Mouse (Mus musculus) granulocyte monocyte progenitor cell, adult 5-6 weeks (primary cell): ENCODE data around the gene Dgkb. TPM values are rescaled to one million over a fixed set of nuclear protein-coding genes. Genes with fewer than 3 reads are reported as not detected.

Source experiments
- ATAC-seq: replicated peaks from 2 replicates; pipeline ENCODE4 v1.8.0; 2016; ENCODE audit warnings: mild to moderate bottlenecking, moderate TSS enrichment, inconsistent platforms; ENCODE audit not compliant: poor library complexity, severe bottlenecking
- total RNA-seq, 2 experiments: library from RNA; stranded (forward) in 1 of 2; stranded (reverse) in 1 of 2; fragments of 200-712, 200-1000 nt in 1 of 2; fragments of >200 nt in 1 of 2; fragmentation: Nextera tagmentation in 1 of 2; gene quantifications; 2 replicates each; pipeline ENCODE4 v1.2.3; 2014 to 2017

The Dgkb gene
- total RNA-seq, 2 experiments from 2014 or later, result not detected

DNA sequence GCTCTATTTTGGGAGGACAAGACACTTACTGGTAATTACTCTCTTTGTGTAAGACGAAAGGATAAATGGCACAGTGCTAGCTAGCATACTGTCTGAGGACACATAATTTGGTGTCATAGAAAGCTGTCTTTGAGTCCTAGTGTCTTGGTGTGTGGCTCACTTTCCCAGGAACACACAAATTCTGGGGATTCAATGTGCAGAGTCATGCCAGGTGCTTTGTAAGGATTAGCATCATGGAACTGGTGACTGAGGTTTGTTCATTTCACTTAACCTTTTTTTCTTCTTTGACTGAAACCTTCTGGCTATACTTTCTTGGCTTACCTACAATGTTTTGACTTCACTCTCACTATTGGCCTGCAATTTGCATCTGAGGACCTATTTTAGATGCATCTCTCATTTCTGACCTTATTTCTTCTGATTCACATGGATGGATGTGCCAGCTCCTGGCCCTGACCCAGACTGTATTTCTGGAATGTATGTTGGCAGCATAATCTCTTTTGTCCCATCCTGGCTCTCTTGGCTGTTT, 170.6 kb downstream of the Dgkb start:
- no peak for ATAC-seq

DNA sequence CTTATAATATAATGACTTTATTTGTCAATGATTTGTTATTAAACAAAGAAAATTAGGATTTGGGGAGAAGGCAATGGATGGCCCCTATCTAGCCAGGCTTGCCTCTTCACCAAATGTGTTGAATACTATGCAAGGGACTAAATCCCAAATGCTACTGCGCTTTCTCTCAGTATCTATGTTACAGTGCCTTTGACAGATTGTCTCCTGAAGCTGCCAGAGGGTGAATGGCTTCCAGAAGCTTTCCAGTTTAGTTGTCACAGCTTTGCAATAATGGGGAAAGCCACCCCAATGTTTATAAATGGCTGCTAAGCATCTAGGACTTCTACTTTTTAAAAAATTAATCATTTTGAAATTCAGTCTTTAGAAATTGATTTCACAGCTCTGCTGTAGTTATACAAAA, 175.7 kb downstream of the Dgkb start:
- no peak for ATAC-seq

DNA sequence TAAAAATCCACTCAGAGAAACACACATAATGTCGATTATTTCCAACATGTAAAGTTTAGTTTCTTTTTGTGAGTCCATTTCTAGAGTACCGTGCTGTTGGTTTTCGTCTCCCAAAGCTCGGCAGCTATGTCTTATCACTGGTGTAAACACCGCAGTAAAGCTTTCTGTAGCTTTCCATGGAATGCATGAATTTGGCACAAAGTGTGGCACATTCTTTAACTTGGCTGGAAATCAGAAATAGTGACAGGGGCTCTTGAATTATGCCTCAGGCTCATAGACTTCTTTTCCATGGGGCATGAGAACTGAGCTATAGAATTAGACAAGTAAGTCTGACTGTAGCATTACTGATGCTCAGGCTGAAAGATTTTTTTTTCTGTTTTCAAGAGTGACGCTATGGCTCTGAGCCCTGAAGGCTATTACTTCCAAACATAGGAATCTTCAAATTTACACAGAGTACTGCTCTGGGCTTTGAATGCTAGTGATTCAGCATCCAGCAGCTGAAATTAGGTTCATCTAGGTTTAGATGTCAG, 179.0 kb downstream of the Dgkb start:
- ATAC-seq, result no peak

DNA sequence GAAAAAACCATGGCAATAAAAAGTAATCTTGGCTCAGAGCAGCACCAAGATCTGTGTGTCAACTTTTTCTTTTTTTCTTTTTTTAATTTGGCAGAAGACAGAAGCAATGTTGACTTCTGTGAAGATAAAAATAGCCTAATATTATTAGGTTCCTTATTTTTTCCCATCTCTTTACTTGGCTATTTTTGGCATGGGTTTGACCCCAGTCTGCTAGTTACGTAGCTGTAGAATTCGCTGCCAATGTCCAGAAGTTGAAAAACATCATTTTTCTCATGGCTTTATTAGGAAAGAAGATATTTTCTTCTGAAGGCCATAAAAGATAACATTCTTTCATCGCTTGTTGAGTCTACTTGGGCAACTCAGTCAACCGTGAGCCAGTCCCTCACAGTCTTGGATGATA, 200.1 kb downstream of the Dgkb start:
- ATAC-seq, result no peak

DNA sequence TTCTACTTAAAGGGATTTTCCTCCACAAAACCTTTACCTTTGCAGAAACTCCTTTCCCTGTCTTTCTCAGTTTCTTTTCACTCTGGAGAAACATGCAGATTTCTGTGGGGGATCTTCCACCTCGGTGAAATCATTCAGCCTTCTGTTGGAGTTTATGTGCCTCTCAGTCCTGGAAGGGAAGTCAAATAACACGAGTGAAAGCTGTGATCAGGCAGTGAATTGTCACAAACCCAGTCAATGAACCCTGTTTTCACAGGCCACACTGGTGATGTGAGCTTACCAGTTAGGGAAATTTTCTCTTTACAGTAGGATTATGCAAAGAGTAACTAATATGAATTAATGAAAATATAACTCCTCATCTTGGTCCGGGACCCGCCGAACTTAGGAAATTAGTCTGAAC, 229.7 kb downstream of the Dgkb start:
- no peak for ATAC-seq

DNA sequence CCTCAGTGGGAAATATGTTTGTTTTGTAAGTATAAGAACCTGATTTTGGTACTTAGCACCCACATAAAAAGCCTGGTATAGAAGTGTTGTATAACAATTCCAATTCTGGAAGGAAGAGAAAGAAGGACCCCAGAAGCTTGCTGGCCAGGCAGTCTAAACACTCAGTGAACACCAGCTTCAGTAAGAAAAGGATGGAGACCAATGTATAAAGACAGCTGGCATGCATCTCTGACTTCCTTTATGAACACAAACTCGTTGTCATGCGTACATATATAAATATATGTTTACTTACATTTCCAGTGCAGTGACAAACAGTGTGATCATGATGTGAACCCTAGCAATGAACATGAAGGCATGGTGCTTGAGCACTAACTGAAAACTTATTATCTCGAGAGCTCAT, 270.7 kb downstream of the Dgkb start:
- ATAC-seq, result no peak

DNA sequence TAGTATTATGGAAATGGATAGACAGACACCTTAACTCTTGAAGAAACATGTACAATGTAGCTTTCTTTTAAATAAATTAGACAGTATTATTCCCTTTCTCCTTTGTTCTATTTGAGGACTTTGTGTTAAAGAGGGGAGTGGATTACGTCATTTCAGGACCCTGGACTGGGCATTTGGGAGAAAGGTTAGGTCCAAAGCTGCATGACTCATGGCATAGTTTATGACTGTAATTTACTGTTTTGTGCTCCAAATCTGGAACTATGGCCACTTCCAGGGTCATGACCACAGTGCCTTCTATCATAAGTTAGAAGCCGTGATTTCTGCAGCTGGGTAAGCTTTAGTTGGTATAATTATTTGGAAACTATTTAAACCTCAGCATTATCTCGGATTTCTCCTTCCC, 294.4 kb downstream of the Dgkb start:
- no peak for ATAC-seq

DNA sequence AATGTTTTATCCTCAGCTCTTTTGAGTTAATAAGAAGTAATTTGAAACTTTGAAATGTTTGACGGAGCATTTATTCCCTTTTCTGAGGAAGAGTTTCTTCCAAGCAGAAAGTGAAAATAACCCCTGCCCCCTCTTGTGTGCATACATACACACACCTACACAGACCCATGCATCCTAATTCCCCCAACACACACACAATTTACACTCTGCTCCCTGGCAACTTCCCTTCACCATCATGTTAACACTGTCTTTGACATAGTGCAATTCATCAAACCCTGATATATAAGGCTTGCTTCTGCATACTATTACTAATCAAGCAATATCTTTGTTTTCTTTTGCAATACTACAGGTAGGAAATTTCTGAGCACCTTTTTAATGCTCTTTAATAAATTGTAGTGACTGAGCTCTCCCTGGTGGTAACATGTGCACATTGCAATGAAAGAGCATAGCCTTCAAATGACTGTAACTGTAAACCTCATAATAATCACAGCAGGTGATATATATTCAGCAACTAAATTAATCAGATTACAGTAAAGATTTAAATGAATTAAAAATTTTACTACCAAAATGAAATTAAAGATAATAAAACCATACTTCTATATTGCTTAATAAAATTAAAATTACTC, 297.6 kb downstream of the Dgkb start:
- ATAC-seq, result no peak

DNA sequence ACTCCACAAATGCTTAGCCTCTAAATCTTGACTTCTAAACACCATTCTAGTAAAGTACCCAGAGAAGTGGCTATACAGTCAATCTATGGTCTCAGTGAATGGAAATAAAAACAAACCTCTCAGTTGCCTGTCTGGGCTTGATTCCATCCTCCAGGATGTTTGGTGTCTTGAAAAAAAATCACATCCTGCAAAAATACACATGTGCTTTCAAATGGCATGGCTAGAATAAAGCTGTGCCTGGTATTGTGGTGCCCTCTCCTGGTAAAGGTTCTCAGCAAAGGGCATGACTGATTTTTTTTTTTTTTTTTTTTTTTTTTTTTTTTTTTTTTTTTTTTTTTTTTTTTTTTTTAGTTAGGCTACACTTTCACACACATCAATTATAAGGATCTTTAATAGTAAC, 306.0 kb downstream of the Dgkb start:
- ATAC-seq, result no peak

DNA sequence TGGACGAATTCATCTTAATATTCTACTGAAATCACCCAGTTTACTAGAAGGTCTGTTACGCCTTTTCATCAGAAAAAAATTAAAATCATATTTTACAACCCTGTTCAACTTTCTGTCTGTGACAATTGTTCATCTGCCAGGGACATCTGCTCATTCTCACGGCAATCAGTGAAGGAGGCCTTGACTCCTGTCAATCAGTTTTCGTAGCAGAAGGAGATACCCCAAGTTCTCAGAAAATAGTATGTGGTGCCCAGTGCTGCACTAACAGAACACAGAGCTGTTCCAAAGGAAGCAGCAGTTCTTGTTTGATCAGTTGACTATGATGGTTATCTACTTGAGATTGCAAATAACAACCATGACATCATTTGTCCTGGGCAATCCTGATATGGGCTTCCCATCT, 307.8 kb downstream of the Dgkb start:
- ATAC-seq, result no peak

DNA sequence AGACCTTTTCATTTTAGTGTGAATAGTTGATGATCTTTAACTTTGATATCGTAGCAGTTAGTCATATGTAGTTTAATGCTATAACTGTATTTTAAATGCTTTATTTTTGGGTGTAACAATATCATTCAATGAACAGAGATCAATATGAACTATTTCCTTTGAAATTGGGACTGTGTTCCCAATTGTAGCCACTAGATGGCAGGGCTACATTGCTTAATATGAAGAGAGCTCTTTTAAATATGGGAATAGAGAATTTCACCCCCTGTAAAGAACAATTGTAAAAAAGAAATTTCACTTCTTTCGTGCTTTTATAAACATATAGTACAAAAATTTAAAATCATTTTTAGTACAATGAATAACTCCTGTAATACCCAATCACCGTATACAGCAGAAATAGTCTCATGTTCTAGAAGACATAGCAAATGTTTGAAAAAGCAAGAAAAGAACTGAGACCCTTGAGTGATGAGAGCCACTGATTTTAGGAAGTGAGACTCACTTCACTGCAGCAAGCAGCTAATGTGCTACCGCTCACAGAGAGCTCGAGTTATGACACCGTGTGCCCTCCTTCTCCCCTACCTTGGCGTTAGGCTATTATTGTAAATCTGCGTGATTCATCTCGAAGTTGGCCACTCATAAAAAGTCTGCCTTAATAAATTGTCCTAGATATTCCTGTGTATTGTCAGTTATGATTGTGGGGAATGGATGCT, 312.8 kb downstream of the Dgkb start:
- ATAC-seq, result peak; percentile 66

DNA sequence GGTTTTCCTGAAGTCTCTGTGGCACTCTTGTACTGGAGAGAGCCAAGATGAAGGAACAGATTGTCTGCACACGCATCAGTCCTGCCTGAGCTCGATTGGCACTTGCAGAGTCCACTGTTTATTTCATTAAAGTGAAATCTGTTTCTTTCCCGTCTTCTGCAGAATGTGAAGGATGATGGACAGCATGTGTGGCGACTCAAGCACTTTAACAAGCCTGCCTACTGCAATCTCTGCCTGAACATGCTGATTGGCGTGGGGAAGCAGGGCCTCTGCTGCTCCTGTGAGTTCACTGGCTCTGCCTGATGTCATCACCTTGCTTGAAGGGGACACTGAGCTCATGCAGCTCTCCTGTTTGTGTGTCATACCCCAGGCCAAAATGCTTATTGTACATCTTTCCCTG, 318.9 kb downstream of the Dgkb start:
- no peak for ATAC-seq

DNA sequence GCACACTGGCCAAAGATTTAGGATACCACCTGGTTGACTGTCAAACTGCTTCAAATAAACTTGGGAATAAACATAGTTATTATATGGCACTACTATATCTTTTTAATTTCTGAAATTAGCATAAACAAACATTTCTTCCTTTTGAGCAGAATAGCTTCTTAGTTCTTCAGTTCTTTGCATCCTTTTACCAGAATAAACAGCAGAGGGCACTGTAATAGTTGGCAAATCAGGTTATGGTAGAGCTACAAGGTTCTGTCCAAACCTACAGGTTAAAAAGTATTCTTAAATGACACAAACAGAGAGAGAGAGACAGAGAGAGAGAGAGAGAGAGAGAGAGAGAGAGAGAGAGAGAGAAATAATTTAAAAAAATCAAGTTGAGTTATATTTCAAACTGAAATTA, 322.5 kb downstream of the Dgkb start:
- no peak for ATAC-seq

DNA sequence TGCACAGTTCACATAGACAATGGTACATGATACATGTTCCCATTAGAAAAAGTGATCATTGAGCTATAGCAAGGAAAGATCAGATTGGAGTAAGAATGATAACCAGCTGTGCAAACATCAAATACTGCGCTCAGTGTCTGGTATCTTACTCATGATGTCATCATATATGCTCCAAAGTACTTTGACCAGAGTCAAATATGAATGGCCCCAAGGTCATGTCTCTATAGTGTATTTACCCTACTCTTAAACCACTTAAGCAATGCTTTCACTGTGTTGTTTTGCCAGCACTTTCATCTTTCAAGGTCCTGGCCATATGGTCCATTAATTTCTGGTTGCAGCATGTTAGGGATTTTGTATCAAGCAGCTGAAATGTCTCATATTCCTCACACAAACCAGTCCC, 415.1 kb downstream of the Dgkb start:
- no peak for ATAC-seq

DNA sequence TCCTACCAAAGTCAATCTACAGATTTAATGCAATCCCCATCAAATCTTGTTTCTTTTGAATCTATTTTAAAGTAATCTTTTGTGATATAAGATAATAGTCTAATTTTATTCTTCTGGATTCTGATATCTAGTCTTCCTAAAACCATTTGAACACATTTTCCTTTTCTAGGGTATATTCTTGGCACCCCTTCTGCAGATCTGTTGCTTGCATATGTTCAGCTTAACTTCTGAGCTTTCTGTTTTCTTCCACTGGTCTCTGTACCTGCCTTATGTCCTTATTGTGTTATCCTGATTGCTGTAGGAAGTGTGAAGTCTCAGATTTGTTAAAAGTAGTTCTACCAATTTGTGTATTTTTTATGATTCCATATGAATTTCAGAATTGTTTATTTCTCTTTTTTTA, 451.3 kb downstream of the Dgkb start:
- no peak for ATAC-seq

DNA sequence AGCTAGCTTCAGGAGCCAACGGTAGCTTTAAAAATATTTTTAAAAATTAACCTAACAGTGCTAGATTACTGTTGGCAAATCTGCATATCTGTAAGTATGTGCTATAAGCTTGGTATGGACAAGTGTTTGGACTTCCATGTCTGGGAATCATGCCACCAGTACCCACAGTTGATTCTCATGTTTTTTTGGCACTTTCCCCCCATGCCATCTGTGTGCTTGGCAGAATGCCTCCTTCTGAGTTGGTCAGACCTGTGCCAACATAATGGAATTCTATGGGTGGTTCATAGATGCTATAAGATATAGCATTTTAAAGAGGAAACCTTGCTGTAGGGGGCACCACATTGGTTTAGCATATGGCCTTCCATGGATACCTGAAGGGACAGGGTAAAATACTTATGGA, 484.0 kb downstream of the Dgkb start:
- ATAC-seq, result no peak

DNA sequence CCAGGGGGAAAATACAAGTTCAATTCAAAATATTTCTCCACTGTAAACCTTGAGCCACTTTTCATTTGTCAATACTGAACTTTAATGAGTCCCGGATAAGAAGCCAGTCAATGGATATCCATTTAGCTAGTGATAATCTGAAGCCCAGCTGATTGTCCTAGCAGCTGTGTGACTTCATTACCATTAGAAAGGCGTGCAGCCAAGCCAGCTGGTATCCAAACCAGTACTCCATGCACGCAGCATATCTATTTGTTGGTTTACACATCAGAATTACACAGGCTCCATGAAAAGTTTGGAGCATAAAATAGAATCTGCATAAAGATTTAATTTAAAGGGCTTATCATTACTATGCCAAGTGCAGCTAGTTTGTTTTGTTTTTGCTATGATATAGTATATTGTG, 486.3 kb downstream of the Dgkb start:
- no peak for ATAC-seq

DNA sequence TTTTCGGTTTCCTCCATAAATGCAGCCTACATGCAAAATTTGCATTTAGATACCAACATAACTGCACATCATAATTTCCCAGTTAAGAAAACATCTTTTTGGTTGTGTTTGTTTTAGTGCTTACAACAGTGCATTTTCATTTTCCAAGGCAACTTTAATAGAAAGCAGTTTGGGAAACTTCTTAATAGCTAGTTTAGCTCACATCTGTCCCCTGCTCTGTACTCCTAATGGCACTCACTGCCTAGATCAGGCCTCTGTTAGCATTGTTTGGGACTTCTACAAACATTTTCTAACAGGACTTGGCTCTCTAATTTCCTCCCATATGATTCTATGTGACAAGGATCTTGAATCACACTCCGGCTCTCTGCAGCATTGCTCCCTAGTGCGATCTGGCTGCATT, 486.7 kb downstream of the Dgkb start:
- no peak for ATAC-seq

DNA sequence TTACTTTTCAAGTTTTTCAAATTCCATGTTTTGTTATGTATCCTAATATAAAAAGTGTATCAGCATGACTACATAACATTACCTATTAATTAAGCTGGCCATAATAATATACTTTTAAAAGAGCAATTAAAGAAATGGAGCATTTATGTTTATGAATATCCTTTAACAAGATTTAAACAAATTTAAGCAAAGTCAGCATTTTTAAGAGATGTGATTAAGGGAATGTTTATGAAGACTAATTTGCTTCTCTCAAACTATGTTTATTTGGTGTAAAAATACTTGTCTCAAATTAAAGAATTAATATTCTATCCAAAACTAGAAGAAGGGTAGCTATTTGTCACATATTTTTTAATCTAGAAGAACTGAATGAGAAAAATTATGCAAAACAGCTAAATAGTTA, 492.4 kb downstream of the Dgkb start:
- ATAC-seq, result no peak

DNA sequence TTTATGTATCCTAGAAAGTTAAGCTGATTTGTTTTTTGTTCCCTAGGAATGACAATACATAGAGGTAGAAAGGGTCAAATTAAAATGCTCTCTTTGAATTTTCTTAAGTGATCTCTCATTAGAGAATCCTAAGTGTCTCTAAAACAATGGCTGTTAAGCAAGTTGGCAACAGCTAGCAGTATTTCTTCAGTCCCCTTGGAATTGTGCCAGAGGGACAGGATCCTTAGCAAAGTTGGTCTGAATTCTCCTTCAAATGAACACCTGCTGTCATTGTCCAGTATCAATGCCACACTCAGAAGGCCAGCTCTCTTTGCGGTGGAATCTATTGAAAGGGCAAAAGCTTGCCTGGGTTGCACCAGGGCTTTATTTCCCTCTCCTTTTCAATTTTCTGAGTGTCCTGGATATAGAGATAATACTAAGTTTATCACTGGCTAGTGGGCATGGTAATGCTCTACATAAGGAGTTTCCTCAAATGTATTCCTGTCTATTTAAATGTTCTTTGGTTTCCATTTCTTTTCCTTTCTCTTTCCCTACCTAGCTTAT, 510.3 kb downstream of the Dgkb start:
- no peak for ATAC-seq

DNA sequence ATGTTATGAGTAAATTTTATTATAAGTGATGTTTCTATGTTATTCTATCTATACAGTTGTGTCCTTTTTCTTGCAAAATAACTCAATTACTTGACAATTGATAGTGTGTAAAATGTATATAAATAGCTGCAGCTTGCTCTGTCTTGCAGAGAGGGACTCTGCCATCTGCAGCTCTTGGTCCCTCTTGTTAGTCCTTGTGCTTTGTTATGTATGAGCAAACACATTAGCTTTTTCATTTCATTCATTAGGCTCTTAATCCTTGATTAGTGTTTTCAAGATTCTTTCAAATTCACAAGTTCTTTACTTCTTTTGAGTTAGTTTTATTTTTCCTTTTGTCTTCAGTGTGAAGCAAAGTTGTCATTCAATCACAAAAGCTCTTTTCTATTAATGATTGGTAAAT, 511.3 kb downstream of the Dgkb start:
- no peak for ATAC-seq

DNA sequence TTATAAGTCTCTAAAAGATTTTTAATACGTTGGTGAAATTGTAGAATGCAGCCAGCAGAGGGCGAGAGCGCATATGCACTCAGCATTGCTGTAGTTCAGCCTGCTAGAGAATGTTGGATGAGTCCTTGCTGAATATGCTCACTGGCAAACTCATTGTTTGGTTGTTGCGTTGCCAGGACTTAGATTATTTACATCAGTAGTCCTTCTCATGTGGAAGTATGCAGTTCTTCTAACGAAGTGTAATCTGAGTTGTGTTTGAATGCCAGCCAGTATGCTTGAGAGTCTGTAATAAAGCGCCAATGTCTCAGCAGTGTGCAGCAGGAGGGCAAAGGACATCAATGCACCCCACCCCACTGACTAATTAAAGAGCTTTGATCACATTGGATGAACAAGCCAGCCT, 525.1 kb downstream of the Dgkb start:
- ATAC-seq, result no peak; the same call in 1 of the 2 replicates
